In genomic region chr5:149815879-149816278, GRCm38 (mm10) we compare ENCODE assay signal across 8 mouse cellular contexts.
A peak's percentile ranks its signal among the peaks of the same experiment; 100 is the strongest.
DNase-seq lines count a peak whose midpoint lies in the region; ATAC-seq and TF ChIP-seq lines count a peak whose summit lies in the region.

No protein-coding gene starts in this region.

- intact Hi-C loops in heart, adult 2 months (cut with DNase I), result loop anchor here (2.0 kb wide), 2 partner anchors 35 to 205 kb away; no protein-coding TSS in a partner anchor
- intact Hi-C loops in heart, postnatal 25 days (cut with DNase I), result loop anchor here (2.0 kb wide), 1 partner anchor 205 kb away; no protein-coding TSS in a partner anchor

- H3K4me1 ChIP-seq in heart, adult 2 months (ENCODE audit: control insufficient read depth, insufficient read depth, low read length), result no peaks in the 10 kb centered on the region
- H3K4me1 ChIP-seq in embryonic facial prominence, embryonic 10.5 days, result peaks cover 13% of the 10 kb centered on the region; the same call in 1 of the 2 replicates
- no peaks in the 10 kb centered on the region for H3K4me1 ChIP-seq in liver, postnatal 0 days (ENCODE audit: insufficient read depth)

- no peak for TF ChIP-seq EP300 in heart, adult 2 months (IDR thresholded peaks at IDR 0.05; ENCODE audit: insufficient read depth, low read depth, low read length)
- TF ChIP-seq EP300 in liver, postnatal 0 days (IDR thresholded peaks at IDR 0.05; ENCODE audit: low read depth), result no peak

- H3K27me3 ChIP-seq in heart, adult 2 months (ENCODE audit: control insufficient read depth, insufficient read depth, low read length), result no peaks in the 10 kb centered on the region
- no peaks in the 10 kb centered on the region for H3K27me3 ChIP-seq in embryonic facial prominence, embryonic 10.5 days (replicated peaks; ENCODE audit: low read depth, poor library complexity, severe bottlenecking)
- H3K27me3 ChIP-seq in liver, postnatal 0 days (ENCODE audit: insufficient read depth, low read length), result peaks cover 5% of the 10 kb centered on the region; the same call in 1 of the 2 replicates

- no peak overlapping the region for H3K9ac ChIP-seq in heart, adult 2 months (ENCODE audit: low read depth, low read length)
- H3K9ac ChIP-seq in liver, postnatal 0 days (replicated peaks), result no peak overlapping the region

- H3K36me3 ChIP-seq in heart, adult 2 months (ENCODE audit: control insufficient read depth, insufficient read depth, low read length), result no peaks in the 10 kb centered on the region
- no peaks in the 10 kb centered on the region for H3K36me3 ChIP-seq in embryonic facial prominence, embryonic 10.5 days (replicated peaks)
- no peaks in the 10 kb centered on the region for H3K36me3 ChIP-seq in liver, postnatal 0 days (replicated peaks; ENCODE audit: insufficient read depth, low read length)

- WGBS in heart, adult 2 months, result 27% methylated on average over 3 of the region's 3 CpGs
- WGBS in embryonic facial prominence, embryonic 10.5 days, result 35% methylated on average over 3 of the region's 3 CpGs
- 37% methylated on average over 3 of the region's 3 CpGs for WGBS in liver, postnatal 0 days (ENCODE audit: insufficient replicate concordance)

- no peak overlapping the region for H3K4me2 ChIP-seq in liver, postnatal 0 days (ENCODE audit: low read depth, low read length)

- no peaks in the 10 kb centered on the region for H3K79me2 ChIP-seq in heart, adult 2 months (replicated peaks; ENCODE audit: control insufficient read depth, insufficient read depth, low read length)

- H3K4me3 ChIP-seq in heart, adult 2 months, result no peak overlapping the region
- no peak overlapping the region for H3K4me3 ChIP-seq in embryonic facial prominence, embryonic 10.5 days
- no peak overlapping the region for H3K4me3 ChIP-seq in liver, postnatal 0 days (ENCODE audit: low read depth, low read length)

- no peak for TF ChIP-seq POLR2A in heart, adult 2 months (IDR thresholded peaks at IDR 0.05; ENCODE audit: insufficient read depth, low read depth, low read length)

- H3K9me3 ChIP-seq in embryonic facial prominence, embryonic 10.5 days, result no peaks in the 10 kb centered on the region
- no peaks in the 10 kb centered on the region for H3K9me3 ChIP-seq in liver, postnatal 0 days (ENCODE audit: low read length)

- H3K27ac ChIP-seq in heart, adult 2 months, result no peak overlapping the region
- no peak overlapping the region for H3K27ac ChIP-seq in embryonic facial prominence, embryonic 10.5 days (replicated peaks)
- H3K27ac ChIP-seq in liver, postnatal 0 days (ENCODE audit: low read depth), result no peak overlapping the region

- TF ChIP-seq CTCF in heart, adult 2 months (IDR thresholded peaks at IDR 0.05), result peak; percentile 91
- peak; percentile 74 for TF ChIP-seq CTCF in liver, postnatal 0 days (IDR thresholded peaks at IDR 0.05; ENCODE audit: low read depth)

- peak; percentile 9 to 38 for DNase-seq in heart, adult 2 months
- DNase-seq in heart, postnatal 25 days (ENCODE audit: low spot score), result no peak
- DNase-seq in 3T3-L1 (ENCODE audit: low read depth, low spot score) (peak; percentile 43), WW6 (ENCODE audit: low read depth, low spot score) (peak; percentile 38)
- peak; percentile 68 for DNase-seq in embryonic facial prominence, embryonic 10.5 days (ENCODE audit: low spot score)
- DNase-seq in hindlimb bud, embryonic 11.5 days (ENCODE audit: extremely low spot score, low read depth, low spot score), result peak; percentile 28
- DNase-seq in liver, postnatal 0 days, result peak; percentile 47
- peak; percentile 67 for DNase-seq in right cerebral cortex, postnatal 4 days

- ATAC-seq in liver, postnatal 0 days, result no peak
